Mouse (Mus musculus): ENCODE measurements around the gene Pld4.

Pld4 gene

DNA sequence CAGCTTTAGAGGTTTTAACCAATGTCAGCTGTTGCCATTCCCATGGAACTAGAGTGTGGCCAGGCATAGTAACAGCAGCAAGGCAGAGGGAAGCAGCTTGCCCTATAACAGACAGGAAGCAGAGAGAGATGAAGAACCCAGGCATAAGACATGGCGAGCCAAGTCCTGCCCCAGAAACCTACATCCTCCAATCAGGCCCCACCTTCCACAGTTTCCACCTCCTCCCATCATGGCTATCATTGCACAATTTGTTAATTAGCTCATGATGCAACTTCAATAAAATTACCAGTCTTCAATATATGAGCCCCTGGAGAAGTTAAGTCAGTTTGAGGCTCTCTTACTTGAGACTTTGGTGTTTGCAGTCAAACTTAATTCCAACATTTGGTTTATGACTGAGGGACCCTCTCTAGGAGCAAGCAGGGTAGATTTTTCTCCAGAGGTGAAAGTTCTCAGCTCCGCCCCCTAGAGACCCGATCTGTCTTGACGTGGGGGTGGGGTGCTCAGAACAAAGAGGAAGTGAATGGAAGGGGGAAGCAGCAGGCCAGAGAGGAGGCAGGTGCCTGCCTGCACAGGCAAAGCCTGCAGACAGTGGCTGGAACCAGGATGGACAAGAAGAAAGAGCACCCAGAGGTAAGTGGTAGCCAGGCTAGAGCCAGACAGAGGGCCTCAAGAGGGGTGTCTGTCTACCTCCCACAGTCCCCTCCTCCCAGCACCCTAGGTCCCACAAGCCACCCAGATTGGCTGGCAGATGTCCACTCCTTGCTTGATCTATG lies at the start of gene Pld4:
Gene Pld4 (plus strand): TSS at position 502 of the 773 bp plus-strand sequence.
- DNase-seq (ENCODE audit: low spot score) = peak; percentile 44

DNA sequence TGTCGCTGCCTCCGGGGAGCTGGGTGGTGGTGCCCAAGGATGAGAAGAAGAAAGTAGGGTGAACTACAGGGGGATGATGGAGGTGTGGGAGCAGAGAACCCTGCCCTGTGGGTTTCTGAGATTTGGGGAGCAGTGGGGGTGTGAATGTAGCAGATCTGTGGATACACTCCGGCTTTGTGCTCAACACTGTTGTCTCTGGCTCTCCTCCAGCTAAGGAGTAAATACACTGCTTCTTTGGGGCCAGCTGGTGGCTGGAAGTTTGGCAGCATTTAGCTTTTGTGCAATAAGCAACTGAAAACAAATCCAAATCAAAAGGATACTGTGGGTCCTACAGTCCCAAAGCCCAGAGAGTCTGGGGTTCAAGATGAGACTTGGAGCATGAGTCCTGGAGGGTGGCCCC lies 46.5 kb upstream of the Pld4 start:
- DNase-seq (ENCODE audit: low spot score) = peak; percentile 46

DNA sequence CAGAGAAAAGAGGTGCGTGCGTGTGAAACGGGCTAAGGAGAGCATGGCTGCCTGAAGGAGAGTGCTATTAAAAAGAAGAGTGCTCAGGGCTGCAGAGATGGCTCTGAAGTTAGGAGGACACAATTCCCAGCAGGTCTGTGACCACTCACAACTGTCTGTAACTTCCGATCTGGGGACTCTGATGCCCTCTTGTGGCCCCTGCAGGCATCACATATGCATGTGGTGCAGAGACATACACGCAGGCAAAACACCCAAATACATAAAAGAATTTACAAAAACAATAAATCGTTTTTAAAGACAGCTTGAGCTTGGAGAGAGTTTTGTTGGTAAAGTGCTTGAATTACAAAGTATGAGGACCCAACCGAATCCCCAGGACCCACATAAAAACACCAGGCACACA lies 43.3 kb upstream of the Pld4 start:
- peak; percentile 82 for DNase-seq (ENCODE audit: low spot score)

DNA sequence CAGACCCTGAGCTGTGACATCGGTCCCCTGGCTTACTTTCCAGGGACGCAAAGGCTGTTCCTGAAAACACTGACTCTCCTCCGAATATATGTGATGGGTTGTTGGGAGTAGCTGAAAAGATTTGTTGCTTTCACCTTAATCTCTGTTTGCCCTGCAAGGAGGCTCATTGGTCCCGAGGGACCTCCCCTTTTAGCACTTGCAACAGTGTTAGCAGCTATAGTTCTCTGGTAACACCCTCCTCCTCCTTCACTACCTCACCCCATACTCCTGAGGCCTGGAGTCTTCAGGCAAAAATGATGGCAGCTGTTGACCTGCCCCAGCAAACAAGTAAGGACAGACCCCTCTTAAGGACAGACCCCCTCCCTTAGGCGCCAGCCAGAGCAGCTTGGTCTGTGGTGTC lies 41.5 kb upstream of the Pld4 start:
- no peak for DNase-seq (ENCODE audit: low spot score)

DNA sequence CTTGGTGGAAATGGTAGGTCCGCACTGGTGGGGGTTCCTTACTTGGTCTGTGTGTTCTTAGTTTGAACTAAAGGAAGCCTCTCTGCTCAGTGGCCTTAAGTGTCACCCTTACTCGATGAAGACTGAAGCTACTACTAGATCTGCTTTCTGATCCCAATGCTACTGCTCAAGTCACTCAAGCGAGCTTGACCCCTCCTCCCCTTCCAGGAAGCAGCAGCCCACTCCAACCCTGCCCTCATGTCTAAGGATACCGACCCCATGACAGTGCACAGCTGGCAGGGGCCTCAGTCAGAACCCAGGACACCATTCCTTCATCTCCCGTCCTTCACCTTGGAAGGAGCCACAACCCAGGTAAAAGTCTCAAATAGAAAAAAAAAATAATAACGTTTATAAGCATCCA lies 40.2 kb upstream of the Pld4 start, which contains the start of gene Cep170b:
Gene Cep170b (plus strand): TSS at position 240 of the 400 bp plus-strand sequence.
- no peak for DNase-seq (ENCODE audit: low spot score)

DNA sequence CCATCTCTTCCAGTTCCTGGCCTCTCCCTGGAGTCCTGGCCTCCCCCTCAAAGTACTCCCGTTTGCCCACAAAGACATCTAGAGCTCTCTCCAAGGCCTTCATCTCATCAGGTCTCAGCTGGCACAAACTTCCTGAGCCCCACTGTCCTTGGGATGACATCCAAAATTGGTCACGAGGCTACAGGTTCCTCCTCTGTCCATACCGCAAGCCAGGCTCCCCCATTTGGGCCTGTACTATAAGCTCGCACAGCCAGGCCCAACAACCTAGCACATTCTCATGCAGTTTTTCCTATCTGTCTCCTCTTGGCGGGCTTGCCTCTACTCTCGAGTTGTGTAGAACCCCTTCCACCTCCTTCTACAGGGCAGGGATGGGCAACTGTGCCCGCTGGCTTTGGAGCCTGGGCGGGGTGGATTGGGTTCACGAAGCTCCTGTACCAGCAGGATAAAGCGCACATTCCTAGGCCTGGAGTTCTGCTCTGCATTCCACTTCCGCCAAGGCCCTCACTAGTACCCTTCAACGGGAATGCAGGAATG lies 39.5 kb upstream of the Pld4 start:
- DNase-seq (ENCODE audit: low spot score) = peak; percentile 67

DNA sequence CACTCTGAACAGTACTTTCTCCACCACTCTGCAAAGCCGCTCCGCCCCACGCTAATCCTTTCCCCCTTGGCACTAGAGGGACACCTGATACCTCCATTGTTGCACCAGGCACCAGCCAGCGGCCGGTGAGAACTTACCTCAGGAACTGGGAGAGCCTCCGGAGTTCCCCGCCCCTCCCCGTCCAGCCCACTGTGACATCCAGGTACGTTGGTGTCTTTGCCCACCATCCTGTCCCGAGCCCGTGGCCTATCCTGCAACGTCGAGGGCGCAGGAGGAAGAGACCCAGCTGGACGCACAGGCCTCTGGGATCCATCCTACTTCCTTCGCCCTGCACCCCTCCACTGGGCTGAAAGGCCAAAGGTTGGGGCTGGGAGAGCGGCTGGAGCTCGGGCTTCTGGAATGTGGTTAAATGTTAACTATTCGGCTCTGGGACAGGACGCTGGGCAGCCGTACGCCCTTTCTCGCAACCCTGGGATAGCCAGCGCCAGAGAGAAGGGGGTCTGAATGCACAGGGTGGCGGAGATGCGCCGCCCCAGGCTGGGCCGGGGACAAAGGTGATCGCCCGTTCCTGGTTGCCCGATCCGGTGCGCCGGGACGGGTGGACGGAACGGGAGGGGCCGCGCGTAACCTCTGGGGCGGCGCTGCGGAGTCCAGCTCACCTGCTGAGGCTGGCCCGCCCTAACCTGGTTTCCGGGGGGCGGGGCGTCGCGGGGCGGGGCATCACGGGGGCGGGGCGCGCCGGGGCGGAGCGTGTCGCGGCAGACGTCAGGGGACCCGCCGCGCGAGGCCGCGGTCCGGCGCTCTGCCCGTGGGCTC lies 38.8 kb upstream of the Pld4 start:
- peak; percentile 81 for DNase-seq (ENCODE audit: low spot score)

DNA sequence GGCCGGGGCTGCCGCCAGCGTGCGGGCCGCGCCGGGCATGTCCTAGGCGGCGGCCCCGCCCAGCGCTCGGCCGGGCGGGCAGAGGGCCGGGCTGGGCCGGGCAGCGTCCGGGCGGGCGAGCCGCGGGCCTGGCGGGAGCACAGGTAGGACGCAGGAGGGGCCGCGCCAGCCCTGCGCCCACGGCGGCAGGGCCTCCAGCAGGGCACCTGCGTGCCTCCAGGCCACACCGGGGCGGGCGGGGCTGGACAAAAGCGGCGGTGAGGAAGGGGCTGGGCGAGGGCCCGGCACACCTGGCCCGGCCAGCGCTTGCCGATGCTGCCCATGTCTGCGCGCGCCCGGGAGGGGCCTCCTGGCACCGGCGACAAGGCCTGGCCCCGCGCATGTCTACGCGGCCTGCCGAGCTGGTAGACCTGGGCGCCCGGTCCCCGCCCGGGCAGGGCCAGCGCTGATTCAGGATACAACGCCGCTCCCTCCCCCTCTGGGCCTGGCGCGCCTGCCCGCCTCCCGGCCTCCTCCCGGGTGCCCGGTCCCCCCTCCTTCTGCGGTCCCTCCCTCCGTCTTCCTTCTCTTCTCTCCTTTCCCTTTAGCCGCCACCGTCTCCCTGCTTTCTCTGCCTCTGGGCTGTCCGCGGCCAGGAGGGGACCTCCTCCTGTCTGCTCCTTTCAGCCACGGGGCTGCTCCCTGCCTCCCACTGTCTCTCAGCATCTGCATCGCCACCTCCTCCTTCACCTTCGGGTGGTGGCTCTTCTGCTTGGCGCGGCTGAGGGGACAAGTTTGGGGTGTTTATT lies 38.0 kb upstream of the Pld4 start:
- DNase-seq (ENCODE audit: low spot score) = peak; percentile 75

DNA sequence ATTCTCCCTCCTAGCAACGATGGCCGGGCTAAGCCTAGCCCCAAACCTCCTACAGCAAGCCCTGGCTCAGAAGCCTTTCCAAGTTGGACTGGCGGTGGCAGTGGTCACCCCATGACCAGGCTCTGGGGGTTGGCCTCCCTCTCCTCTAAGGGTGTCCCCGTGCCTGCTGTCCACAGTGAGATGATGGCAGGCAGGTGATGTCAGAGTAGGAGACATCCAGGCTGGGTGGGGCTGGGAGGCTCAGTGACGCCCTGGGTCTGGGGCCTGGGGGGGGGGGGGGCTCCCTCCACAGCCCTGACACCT lies 37.5 kb upstream of the Pld4 start:
- DNase-seq (ENCODE audit: low spot score) = no peak

DNA sequence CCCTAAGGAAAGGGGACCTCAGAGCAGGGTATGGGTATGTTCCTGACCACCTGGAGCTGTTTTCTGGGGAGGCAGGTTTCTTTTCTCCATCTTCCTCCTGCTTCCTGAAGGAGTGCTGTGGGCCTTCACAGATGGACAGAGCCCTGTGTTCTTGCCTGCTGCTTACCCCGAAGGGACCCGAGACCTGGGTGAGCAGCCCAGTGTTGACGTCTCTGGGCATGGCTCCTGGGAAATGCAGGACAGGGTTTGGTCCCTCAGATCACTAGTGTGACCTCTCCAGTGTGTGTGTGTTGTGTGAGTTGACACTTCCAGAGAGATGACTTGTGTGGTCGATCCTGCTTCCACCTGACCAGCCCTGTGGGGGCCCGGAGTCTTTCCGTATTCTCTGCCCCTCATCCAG lies 37.0 kb upstream of the Pld4 start:
- DNase-seq (ENCODE audit: low spot score) = no peak

DNA sequence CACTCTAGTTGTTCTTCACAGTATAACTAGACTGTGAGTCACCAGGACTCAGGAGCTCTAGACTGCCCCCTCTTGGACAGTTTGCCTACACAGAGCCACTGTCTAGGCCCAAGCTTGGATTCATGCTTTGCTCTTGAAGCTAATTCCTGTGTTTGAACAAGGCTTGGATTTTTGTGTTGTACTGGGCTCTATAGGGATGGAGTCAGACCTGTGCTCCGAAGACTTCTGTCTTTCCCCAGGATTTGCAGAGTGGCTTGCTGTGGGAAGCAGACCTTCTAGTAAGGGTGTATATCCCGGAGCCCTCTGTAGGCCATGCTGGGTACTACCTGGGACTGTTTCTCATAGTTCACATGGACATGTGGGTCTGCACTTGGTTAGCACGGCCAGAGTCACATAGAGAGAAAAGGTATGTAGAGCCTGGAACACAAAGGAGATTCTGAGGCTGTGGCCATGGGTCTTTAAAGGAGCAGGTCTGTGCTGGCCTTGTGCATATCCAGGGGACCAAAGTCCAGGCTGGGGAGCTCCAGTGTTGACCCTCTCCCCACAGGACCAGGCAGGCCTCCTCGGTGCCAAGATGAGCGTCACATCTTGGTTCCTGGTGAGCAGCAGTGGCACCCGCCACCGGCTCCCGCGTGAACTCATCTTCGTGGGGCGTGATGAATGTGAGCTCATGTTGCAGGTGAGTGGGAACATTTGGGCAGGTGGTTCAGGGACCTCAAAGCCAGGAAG lies 36.2 kb upstream of the Pld4 start:
- DNase-seq (ENCODE audit: low spot score) = peak; percentile 88

DNA sequence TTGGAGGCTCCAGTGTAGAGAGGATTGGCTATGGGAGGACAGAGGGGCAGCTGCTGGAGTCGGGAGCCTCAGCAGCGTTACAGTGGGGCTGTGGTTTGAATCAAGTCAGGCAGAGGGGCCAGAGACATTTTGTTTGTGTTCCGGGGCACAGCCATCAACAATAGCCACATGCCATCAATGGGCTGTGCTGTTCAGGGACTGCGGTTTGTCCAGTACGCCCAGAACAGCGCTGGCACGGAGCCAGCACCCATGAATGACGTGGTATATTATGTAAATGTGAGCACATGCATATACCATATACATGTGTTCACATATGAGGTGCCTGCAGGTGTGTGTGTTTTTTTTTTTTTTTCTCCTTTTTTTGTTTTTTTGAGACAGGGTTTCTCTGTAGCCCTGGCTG lies 32.7 kb upstream of the Pld4 start:
- DNase-seq (ENCODE audit: low spot score) = no peak

DNA sequence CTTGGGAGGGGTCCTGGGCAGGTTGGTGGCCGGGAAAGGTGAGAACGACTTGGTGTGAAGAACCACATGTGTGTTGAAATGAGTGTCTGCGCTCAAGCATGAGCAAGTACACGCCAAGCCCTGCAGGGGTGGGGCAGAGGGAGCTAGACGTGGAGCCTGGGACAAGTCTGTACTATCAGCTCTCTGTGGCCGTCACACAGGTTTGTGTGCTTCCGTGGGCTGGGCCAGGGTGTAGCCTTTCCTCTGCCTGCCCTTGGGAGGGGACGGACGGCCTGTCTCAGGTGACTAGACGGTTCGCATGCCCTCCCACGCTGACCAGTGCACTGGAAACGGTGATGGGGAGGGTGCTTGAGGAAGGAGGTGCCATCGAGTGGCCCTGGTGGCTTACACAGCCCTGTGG lies 29.6 kb upstream of the Pld4 start:
- no peak for DNase-seq (ENCODE audit: low spot score)

DNA sequence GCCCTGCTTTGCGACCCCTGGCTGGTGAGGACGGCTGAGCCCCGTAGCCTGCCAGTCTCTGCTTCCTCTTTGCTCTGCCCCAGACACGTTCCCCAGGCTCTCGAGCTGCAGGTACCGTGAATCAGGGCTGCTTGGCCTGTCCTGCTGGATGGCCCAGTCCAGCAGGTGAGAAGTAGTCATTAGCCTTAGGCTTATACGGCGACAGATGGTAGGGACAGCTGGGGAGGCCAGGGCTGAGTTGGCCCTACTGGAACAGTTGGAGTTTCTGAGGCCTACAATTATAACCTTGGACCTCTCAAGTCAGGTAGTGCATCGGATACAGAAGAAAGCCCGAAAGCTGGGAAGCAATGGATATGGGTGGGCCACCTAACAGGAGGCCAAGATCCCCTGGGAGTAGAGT lies 27.9 kb upstream of the Pld4 start:
- no peak for DNase-seq (ENCODE audit: low spot score)

DNA sequence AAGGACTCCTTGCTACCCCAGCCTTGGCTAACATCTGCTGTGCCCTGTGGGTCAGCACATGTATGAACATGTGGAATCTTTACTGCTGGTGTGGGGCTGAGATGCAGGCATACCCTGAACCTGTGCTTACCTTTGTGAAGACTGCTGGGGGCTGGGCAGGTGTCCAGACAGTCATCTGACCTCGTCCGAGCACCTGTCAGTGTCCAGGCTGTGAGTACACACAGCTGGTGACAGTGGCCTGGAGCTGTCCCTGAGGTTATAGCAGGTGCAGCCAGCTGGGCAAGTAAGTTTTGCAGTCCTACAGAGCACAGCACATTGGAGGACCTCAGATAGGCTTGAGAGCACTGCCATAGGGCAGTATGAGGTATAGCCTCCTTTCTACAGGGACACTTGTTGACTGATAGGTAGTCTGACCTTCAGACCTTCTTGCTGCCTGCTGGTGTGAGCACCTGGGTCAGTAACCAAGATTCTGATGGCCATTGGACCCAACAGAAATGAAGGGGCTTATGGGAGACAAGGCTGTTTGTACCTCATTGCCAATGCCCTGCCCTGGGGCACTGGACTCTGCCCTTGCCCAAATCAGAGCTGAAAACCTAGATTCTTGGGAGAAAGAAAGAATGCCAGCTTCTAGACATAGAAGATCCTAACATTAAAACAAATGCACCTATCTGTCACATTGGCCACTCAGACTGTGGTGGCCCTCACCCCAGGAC lies 26.2 kb upstream of the Pld4 start:
- DNase-seq (ENCODE audit: low spot score) = no peak

DNA sequence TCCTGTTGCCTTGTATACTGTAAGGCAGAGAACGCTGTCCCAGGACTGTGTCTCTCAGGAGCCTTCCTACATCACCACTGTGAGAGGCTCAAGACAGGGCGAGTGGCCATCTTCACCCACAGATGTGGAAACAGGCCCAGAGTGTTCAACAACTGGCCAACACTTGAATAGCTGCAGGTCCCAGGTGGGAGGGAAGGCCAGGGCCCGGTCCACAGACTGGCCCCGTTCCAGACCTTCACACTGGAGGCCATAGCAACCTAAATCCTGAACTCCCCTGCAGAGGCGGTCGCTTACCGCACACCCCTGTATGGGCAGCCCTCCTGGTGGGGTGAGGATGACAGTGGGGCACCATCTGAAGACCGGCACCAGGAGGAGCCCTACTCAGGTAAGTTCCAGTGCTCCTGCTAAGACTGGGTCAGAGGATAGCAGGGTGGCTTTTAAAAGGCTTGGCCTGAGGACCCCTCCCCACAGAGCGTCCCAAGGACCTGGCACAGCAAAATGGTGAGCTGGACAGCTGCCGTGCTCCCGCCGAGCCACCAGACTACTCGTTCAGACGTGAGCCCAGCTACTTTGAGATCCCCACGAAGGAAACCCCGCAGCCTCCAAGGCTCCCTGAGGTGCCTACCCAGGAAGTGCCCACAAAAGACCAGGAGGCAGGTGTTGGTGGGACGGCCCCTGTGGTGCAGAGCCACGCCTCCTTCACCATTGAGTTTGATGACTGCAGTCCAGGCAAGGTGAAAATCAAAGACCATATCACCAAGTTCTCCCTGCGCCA lies 25.4 kb upstream of the Pld4 start:
- no peak for DNase-seq (ENCODE audit: low spot score)

DNA sequence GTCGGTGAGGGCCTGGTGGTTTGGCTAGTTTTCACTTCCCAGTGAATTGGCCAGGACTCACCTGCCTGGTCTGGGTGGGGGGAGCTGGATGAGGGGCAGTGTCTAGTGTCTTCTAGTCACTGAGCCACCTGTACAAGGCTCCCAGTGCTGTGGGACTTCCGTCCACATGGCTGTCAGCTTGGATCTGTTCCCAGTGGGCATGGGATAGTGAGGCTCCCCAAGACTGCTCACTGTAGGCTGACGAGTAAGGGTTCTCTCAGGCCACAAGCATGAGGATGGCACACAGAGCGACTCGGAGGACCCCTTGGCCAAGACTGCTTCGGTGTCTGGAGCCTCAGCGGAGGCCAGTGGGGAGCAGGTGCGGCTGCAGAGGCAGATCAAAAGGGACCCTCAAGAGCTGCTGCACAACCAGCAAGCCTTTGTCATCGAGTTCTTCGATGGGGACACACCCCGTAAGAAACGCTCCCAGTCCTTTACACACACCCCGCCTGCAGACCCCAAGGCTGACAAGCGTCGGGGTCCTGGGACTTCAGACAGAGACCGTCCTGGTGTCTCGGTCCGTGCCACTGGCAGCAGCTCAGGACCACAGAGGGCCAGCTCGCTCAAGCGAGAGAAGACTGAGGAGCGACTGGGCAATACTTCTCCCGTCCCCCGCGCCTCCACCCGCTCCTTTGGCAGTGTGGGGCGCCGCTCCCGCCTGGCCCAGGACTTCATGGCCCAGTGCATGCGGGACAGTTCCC lies 24.4 kb upstream of the Pld4 start:
- no peak for DNase-seq (ENCODE audit: low spot score)

DNA sequence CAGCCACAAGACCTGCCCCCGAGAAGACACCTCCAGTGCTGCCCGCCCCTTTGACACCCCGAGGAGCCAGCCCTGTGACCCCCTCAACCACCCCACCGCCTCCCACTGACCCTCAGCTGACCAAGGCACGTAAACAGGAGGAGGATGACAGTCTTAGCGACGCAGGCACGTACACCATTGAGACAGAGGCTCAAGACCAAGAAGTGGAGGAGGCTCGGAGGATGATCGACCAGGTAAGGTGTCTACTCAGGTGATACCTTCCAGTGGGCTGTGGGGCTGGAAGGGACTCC lies 23.9 kb upstream of the Pld4 start:
- DNase-seq (ENCODE audit: low spot score) = no peak

DNA sequence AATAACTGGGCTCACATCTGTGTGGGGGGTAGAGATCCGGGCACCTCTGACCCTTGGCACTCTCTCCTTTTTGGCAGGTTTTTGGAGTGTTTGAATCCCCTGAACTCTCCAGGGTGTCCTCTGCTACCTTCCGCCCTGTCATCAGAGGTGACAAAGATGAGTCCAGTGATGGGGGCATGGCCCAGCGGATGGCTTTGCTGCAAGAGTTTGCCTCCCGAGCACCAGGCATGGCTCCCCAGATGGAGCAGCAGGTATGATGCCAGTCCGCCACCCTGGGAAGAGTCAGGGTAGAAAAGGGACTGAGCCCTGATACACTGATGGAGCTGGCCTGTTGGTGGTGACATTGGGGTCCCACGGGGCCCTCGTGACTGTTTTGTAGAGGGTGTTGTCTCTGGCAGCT lies 23.4 kb upstream of the Pld4 start:
- DNase-seq (ENCODE audit: low spot score) = no peak

DNA sequence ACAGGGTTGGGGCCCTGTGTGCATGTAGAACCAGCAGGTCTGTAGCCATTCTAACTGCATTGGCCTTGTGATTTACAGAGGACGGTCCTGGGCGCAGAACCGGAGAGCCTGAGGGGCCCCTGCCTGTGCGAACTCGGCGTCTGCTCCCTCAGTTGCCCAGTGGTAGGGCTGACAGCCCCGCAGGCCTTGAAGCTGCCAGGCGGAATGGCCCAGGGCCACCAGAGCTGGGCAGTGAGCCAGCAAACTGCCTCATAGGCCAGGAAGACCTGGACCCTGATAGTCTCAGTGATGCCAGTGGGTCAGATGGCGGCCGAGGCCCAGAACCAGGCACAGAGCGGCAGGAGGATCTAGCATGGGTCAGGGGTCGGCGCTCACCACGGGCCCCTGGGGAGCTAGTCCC lies 22.7 kb upstream of the Pld4 start:
- peak; percentile 81 for DNase-seq (ENCODE audit: low spot score)
